Mouse (Mus musculus) c-Kit-positive CD71-positive TER-119-positive erythroid progenitor cells, embryonic 14.5 days (primary cell): ENCODE data around the gene Zmym6.
"Not testable (repeated sequence)": the region's sequence is repeated elsewhere in the genome, so short reads cannot be mapped to it uniquely, and the experiment has no call there.

Experiments
- DNase-seq: peaks from one replicate; pipeline ENCODE4 v3.0.0-alpha.2; 2013; ENCODE audit warnings: low spot score

Zmym6 gene

GRCm38 (mm10) chr4:127076875-127077548, at the start of gene Zmym6:
Gene Zmym6 (plus strand): TSS chr4:127077383.
- DNase-seq: peak; percentile 90

GRCm38 (mm10) chr4:127037158-127037557, 40.0 kb upstream of the Zmym6 start:
- no peak for DNase-seq

GRCm38 (mm10) chr4:127037908-127038827, 39.0 kb upstream of the Zmym6 start:
- no peak for DNase-seq

GRCm38 (mm10) chr4:127038828-127039349, 38.3 kb upstream of the Zmym6 start:
- DNase-seq: no peak

- no peak for DNase-seq
Measured at GRCm38 (mm10) chr4:127039871-127040483, 37.2 kb upstream of the Zmym6 start.

GRCm38 (mm10) chr4:127043540-127043939, 33.6 kb upstream of the Zmym6 start:
- DNase-seq: no peak

GRCm38 (mm10) chr4:127051121-127051520, 26.1 kb upstream of the Zmym6 start:
- no peak for DNase-seq

- no peak for DNase-seq
Measured at GRCm38 (mm10) chr4:127053071-127053470, 24.1 kb upstream of the Zmym6 start.

GRCm38 (mm10) chr4:127054522-127055198, 22.5 kb upstream of the Zmym6 start:
- no peak for DNase-seq

- peak; percentile 86 for DNase-seq
Measured at GRCm38 (mm10) chr4:127060585-127061290, 16.4 kb upstream of the Zmym6 start, which contains the start of gene Zmym1. Gene Zmym1 (minus strand): TSS chr4:127061152.

- no peak for DNase-seq
Measured at GRCm38 (mm10) chr4:127064051-127064450, 13.1 kb upstream of the Zmym6 start.

- DNase-seq: no peak
Measured at GRCm38 (mm10) chr4:127074915-127075314, 2.3 kb upstream of the Zmym6 start.

- no peak for DNase-seq
Measured at GRCm38 (mm10) chr4:127080806-127081205, 3.6 kb downstream of the Zmym6 start.

- DNase-seq: no peak
Measured at GRCm38 (mm10) chr4:127083131-127083530, 5.9 kb downstream of the Zmym6 start.

GRCm38 (mm10) chr4:127085761-127086160, 8.6 kb downstream of the Zmym6 start:
- no peak for DNase-seq

- DNase-seq: no peak
Measured at GRCm38 (mm10) chr4:127091188-127091587, 14.0 kb downstream of the Zmym6 start.

- no peak for DNase-seq
Measured at GRCm38 (mm10) chr4:127095090-127095489, 17.9 kb downstream of the Zmym6 start.

- DNase-seq: not testable (repeated sequence)
Measured at GRCm38 (mm10) chr4:127099552-127099951, 22.4 kb downstream of the Zmym6 start.

GRCm38 (mm10) chr4:127107566-127107965, 30.4 kb downstream of the Zmym6 start:
- no peak for DNase-seq

- DNase-seq: no peak
Measured at GRCm38 (mm10) chr4:127110570-127110969, 33.4 kb downstream of the Zmym6 start.

GRCm38 (mm10) chr4:127123391-127123790, 46.2 kb downstream of the Zmym6 start, which contains the start of gene Tmem35b:
Gene Tmem35b (plus strand): TSS chr4:127123691.
- DNase-seq: no peak
